ENCODE assay signal across 9 mouse cellular contexts in the genomic region with DNA sequence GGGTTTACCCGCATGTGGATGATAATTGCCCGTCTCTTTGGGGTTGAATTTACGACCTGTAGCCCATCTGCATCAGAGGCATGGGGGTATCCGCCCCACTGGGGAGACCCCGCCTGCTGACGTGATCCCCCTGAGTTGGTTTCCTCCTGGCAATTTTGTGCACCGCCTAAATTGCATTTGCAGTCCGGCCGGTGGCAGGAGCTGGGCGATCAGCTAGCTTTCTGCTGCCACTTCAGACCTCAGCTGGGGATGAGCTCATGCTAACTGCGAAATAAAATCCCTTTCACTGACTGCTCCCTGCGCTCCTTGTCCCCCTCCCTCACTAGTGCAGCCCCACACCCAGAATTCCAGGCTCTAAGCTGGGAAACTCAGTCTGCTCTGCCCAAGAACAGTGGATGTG. TPM values are rescaled to one million over a fixed set of nuclear protein-coding genes. Genes with fewer than 3 reads are reported as not detected.
A peak's percentile ranks its signal among the peaks of the same experiment; 100 is the strongest.
DNase-seq lines count a peak whose midpoint lies in the region; ATAC-seq lines count a peak whose summit lies in the region.
"Had no signal": no experiment of that assay in that cellular context is flagged by ENCODE, and none has a peak within 500 bp of the region (broad histone marks: within the 10 kb centered on the region; RNA-seq: fewer than 3 reads in every experiment).

No protein-coding gene starts in this region.

- H3K27me3 ChIP-seq in forebrain, embryonic 12.5 days = peaks cover 41% of the 10 kb centered on the region
- peaks cover 26% of the 10 kb centered on the region for H3K27me3 ChIP-seq in neural tube, embryonic 11.5 days (ENCODE audit: control insufficient read depth, insufficient read depth, low read length)

- 1% methylated on average over 12 of the region's 12 CpGs for WGBS in forebrain, embryonic 12.5 days
- WGBS in neural tube, embryonic 11.5 days = 0% methylated on average over 12 of the region's 12 CpGs

- ATAC-seq in forebrain, embryonic 12.5 days (ENCODE audit: low FRiP score) = no peak
- no peak for ATAC-seq in neural tube, embryonic 11.5 days (ENCODE audit: insufficient read depth, low FRiP score, low TSS enrichment)
- no peak for ATAC-seq in inflammation-experienced regulatory T-cells, adult 6 months

- no peaks in the 10 kb centered on the region for H3K36me3 ChIP-seq in forebrain, embryonic 12.5 days (replicated peaks)
- no peaks in the 10 kb centered on the region for H3K36me3 ChIP-seq in neural tube, embryonic 11.5 days (ENCODE audit: control insufficient read depth, insufficient read depth, low read length)

- H3K4me2 ChIP-seq in forebrain, embryonic 12.5 days = peak overlapping the region; percentile 91
- H3K4me2 ChIP-seq in neural tube, embryonic 11.5 days (ENCODE audit: low read depth) = peak overlapping the region; percentile 21; the same call in 1 of the 2 replicates

- H3K4me1 ChIP-seq in forebrain, embryonic 12.5 days = peaks cover 18% of the 10 kb centered on the region
- peaks cover 4% of the 10 kb centered on the region; the same call in 1 of the 2 replicates for H3K4me1 ChIP-seq in neural tube, embryonic 11.5 days (ENCODE audit: control insufficient read depth, insufficient read depth, low read length)

- H3K9ac ChIP-seq in forebrain, embryonic 12.5 days = 0 out of 2 replicates have a peak overlapping the region, but pooled peaks have one; percentile 8
- H3K9ac ChIP-seq in neural tube, embryonic 11.5 days (ENCODE audit: low read length) = no peak overlapping the region

- no peaks in the 10 kb centered on the region for H3K9me3 ChIP-seq in forebrain, embryonic 12.5 days
- H3K9me3 ChIP-seq in neural tube, embryonic 11.5 days (ENCODE audit: control insufficient read depth, low read length) = no peaks in the 10 kb centered on the region

- no peak overlapping the region for H3K27ac ChIP-seq in forebrain, embryonic 12.5 days
- H3K27ac ChIP-seq in neural tube, embryonic 11.5 days (ENCODE audit: low read depth, low read length) = no peak overlapping the region

- DNase-seq in cerebellum, postnatal 14 days = peak; percentile 7
- DNase-seq in cerebellum, adult 18-20 months = no peak
- peak; percentile 35 to 53 for DNase-seq in layer of hippocampus, postnatal 10 days (ENCODE audit: low spot score in 2 of 2)
- DNase-seq in neural tube, embryonic 11.5 days (ENCODE audit: low spot score) = peak; percentile 32
- DNase-seq in testis, postnatal 10 days (ENCODE audit: low spot score) = no peak
- no peak for DNase-seq in lung, postnatal 36 days

- H3K4me3 ChIP-seq in forebrain, embryonic 12.5 days (replicated peaks) = peak overlapping the region; percentile 53
- H3K4me3 ChIP-seq in neural tube, embryonic 11.5 days (ENCODE audit: low read depth, low read length) = 0 out of 2 replicates have a peak overlapping the region, but pooled peaks have one; percentile 54

RNA-seq across cellular contexts. Expression of a gene that starts 1.5 kb away (rescaled TPM):
- 2.3 and 3.2 TPM in 2 replicates for polyA plus RNA-seq in forebrain, embryonic 12.5 days (2016; fragmentation: Nextera tagmentation; extraction: Ambion mirVana)
- 10 to 100 TPM; 69.6 to 77.8 TPM for total RNA-seq in layer of hippocampus, postnatal 10 days (2021)
- 0.64 and 0.89 TPM in 2 replicates for polyA plus RNA-seq in neural tube, embryonic 11.5 days (2014; fragmentation: Nextera tagmentation; extraction: Ambion mirVana)
- polyA plus RNA-seq in inflammation-experienced regulatory T-cells, adult 6 months (2017; shearing (Covaris generic)) = not detected
- total RNA-seq: hematopoietic stem cell, adult 5-6 weeks had no signal

Comparison
In these comparisons a context has a peak if more than half of its experiments do, and no peak if none do; other contexts are left out.
1. DNase-seq: peak in cerebellum, postnatal 14 days (2 of 2), layer of hippocampus, postnatal 10 days (2 of 2) and neural tube, embryonic 11.5 days (single experiment); none in cerebellum, adult 18-20 months (0 of 2), testis, postnatal 10 days (single experiment) and lung, postnatal 36 days (single experiment).